Mouse (Mus musculus): Measurements from ENCODE around the gene Spdye4a.

DNA sequence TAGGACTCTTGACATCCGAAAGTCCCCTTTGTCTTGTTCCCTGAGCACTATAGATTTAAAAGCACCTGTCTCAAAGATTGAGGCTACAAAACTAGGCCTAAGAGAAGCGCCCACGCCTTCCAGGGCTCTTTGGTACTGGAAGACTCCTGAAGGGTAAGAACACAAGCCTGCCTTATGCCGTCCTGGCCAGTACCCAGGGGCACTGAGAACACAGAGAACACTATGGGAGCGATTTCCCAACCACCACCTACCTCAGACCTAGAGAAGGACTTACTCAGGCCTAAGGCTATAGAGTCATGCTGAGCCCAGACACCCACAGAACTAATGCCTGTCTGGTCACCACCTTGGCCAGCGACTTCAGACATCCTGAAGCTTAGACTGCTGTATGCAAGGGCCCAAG lies 40.1 kb upstream of the Spdye4a start:
- TF ChIP-seq CTCF (IDR thresholded peaks at IDR 0.05; ENCODE audit: low read depth, low read length), result no peak
- TF ChIP-seq POLR2A (IDR thresholded peaks at IDR 0.05; ENCODE audit: extremely low read depth, insufficient read depth, low read length), result no peak

All from liver, adult 2 months (tissue).